Mouse (Mus musculus): ENCODE data around the gene Atad2b.

DNA sequence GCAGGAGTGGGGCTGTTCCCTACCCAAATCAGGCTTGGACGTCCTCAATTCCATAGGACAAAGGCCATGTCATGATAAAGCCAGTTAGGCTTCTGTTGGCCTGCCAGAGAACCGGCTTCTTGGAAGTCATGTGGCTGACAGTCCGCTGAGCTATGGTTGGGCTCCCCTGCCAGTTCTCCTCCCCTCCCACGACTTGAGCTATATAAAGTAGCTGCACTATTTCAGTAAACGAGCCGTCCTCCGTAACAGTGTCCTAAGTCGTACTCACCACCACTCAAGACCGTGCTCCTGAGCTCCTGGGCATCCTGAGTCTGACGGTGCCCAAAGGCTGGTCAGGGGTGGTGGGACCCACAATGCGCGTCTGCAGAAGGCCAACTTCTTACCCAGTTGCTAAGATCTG, 156.0 kb downstream of the Atad2b start:
- TF ChIP-seq CTCF (IDR thresholded peaks at IDR 0.05; ENCODE audit: borderline replicate concordance, control insufficient read depth, extremely low read depth, insufficient read depth, low read length, poor library complexity) = no peak
- TF ChIP-seq POLR2A (IDR thresholded peaks at IDR 0.05; ENCODE audit: control insufficient read depth, extremely low read depth, insufficient read depth, low read length, poor library complexity) = no peak
